Mouse (Mus musculus): Measurements from ENCODE around the gene Slc8a3. TPM values are rescaled to one million over a fixed set of nuclear protein-coding genes. Genes with fewer than 3 reads are reported as not detected.

Gene Slc8a3
- total RNA-seq, 1 experiment from 2014 or later = 0.67 TPM

DNA sequence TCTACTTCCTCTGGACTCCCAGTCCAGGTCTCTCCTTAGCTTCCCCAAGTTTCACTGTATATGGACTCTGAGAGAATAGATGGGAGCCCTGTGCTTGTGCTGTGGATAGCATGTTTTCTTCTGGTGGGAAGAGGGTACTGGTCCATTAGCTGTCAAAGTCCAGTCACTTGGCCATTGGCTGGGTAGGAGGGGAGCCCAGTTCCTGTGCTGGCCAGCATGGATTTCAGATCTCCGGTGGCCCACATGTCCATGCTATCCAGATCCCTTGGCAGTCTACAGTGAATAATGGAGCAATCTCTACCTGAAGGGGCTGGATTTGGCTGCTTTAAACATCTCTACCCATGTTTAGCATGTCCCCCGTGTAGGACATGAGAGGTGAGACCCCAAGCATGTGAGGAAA lies 148.0 kb downstream of the Slc8a3 start:
- no peak for DNase-seq

DNA sequence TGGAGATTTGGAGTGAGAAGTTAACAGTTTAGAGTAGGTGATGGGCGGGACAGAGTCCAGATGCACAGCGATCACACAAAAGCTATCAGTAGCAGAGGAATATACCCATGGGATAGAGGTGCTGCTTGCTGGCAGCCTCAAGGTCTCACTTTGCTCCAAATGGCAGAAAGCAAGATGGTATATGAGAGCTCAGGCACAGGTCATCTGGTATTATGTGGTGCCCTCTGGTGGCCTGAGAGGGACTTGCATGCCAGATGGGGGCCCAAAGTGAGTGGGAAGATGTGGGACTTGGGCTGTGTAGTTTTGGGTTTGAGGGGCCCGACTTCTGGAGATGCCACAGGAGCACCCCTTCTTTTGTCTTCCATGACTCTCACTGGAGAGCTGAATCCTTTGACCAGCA lies 150.9 kb downstream of the Slc8a3 start:
- DNase-seq = peak; percentile 85

DNA sequence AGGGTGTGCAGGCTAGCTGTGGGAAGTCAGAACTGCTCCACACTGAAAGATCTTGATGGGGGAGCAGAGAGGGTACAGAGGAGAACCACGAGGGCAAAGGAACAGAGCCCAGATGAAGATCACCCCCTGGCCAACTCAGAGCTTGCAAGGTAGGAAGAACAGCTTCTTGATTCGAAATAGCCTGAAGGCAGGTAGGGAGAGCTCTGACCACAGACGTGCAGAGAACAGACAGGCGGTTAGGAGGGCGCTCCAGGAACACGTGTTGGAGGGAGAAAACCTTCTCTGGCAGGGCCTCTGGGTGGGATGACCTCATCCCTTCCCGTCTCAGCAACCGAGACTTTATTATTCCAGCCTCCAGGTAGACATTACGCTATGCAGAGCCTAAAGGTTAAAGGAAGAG lies 157.7 kb downstream of the Slc8a3 start:
- no peak for DNase-seq

DNA sequence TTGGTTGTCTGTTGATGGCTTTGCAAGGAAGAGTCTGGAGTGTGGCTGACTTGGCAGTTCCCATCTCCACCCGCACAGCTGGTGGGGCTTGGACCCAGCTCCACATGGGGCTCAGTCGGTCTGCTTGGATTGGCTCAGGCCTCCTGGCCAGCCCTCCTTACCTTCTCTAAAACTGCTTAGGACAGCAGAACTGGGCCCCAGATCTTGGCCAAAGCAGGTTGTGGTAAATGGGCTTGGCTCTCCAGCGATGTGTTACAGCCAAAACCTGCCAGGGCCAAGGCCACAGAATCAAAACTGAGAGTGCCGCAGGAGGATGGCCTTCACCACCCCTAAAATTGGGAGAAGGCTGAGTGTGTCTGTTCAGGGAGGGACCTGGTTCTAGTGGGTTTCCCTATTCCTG lies 159.1 kb downstream of the Slc8a3 start:
- DNase-seq = peak; percentile 71

DNA sequence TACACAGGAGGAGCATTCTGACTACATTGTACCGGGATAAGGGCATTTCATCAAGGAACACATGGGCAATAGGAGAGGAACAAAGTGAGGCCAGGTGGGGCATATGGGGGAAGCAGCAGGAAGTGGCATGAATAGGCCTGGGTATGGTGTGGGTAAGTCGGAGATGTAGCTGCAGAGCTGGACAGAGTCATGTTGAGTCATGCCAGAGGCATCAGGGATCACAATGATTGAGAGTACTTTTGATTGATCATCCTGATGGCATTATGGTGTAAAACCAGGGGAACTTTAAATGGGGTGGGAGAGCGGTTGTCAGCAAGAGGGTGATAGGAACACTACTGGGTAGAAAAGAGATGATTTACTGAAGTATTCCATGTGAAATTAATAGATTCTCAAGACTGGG lies 160.0 kb downstream of the Slc8a3 start:
- DNase-seq = no peak

DNA sequence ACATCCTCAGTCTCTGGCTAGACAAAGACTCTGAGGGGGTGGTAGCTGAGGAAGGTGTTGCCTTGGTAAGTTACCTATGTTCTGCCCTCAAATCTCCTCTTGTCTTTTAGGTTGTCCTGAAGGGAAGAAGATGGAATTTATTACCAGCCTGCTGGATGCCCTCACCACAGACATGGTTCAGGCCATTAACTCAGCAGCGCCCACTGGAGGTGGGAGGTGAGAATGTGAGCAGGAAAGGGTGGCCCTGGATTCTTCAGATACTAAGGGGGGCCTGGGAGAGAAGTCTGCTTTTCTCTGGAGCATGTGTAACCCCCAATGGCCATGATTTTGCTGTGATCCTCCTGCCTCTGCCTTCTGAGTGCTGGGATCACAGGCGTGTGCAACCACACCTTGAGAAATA lies 162.9 kb downstream of the Slc8a3 start:
- peak; percentile 31 for DNase-seq

DNA sequence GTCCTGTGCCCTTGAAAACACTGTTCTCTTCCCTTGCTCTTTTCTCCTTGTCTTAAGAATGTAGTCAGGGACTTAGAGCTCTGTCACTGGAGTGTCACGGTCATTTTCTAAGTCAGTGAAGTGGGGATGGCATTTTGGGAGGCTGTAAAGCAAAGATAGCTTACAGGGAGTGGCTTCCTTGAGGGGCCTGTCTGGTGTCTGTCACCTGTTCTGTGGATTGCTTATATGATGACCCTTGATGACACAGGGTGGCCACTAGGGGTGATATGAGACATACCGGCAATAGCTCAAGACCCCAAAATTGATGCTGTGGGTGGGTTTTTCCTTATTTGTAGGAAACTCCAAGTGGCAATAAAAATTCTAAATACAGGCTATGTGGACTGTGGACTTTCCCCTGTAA lies 164.5 kb downstream of the Slc8a3 start:
- no peak for DNase-seq

DNA sequence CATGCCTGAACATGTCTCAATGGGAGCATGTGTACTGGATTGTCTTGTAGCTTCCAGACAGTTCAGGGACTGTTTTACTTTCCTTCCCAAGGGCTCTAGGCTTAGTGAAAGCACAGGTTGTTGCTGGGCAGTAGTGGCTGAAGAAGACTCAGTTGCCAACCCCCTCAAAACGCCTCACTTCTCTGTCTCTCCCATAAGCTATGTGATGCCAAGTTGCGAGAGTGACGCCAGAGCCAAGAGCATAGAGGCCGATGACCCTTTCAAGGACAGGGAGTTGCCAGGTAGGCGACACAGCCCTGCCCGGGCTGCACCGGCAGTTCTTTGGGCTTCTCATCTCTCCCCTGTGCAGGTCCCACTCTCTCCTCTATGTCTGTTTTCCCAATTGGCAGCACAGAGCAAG lies 164.9 kb downstream of the Slc8a3 start:
- DNase-seq = no peak

DNA sequence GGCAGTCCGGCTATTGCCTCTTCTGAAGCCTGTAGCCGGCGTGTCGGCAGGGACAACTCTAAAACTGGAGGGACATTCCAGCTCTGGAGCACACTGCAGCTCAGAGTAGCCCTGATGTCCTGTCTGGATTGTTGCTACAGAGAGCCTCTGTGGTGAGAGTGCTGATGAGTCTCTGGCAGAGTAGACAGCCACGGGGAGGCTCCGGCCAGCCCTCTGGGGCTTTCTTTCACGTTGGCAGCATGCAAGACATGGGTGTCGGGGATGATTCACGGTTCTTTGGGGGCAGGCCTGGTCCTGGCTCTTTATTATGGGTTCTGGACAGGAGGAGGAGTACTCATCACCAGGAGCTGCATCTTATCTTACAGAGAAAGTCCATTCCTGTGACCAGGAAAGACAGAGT lies 165.8 kb downstream of the Slc8a3 start:
- DNase-seq = peak; percentile 49

DNA sequence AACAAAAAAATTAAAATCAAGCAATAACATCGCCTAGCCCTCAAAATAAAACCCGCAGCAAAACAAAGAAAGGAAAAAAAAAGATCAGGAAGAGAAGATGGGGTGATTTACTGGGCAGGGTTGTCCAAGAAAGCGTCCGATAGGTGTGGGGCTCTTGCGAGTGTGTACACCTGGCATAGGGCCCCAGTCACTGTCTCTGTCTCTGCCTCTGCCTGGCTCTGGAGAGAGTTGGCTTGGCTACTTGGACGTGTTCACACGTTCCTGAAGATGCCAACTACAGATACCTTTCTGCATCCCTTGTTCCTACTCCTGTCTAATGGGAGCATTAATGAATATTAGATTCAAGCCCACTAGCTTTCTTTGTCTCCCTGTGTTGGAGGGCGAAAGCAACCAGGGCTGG lies 166.4 kb downstream of the Slc8a3 start:
- DNase-seq = no peak

DNA sequence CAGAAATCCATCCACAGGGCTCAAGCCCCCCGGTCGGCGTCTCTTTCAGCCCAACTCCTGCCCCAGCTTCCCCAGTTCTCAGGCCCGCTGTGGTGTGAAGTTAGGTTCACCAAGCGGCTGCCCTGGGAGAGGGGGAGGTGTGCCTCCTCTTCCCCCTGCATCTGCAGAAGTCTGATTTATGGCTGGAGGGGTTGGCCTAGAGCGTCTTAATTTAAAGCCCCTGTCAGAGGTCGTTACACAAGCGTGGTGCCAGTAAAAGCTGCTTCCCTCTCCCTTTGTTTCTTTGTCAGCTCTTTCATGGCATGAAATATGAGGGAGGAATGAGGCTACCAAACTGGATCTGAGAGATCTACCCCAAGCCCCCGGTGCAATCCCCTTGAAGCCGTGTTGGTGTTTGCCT lies 166.9 kb downstream of the Slc8a3 start:
- DNase-seq = no peak

DNA sequence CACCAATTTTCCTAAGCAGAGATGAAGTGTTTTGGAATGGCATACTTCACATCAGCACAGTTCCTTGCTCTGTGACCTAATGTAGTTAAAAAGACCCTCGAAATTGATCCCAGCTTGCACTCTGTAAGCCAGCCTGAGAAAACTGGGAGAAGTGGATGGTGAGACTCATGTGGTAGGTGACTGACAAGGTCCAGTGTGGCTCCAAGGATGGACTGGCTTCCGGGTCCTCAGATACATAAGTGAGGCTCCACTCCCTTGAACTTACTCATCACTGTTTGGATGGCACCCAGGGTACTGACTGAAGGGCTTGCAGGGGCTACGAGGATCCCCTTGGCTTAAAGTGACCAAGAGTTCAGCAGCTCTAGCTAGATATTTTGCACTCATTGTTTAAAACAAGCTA lies 169.4 kb downstream of the Slc8a3 start:
- DNase-seq = no peak

DNA sequence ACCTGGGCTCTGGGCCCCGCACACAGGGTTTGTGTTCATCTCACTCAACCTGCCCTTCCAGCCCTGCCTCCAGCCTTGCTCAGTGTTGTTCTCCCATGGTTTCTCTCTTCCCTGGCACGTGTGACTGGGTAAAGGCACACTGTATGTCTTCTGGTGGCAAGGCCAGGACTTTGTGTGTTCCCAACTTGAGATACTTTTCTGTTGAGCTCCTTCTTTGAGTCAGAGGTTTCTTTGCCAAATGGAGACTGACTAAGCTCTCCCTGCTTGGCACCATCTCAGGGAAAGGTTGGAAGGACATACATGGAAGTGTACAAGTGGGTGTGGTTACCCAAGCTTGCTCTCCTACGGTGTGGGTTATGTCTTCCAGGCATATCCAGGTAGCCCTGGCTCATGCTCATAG lies 169.8 kb downstream of the Slc8a3 start:
- DNase-seq = peak; percentile 52

DNA sequence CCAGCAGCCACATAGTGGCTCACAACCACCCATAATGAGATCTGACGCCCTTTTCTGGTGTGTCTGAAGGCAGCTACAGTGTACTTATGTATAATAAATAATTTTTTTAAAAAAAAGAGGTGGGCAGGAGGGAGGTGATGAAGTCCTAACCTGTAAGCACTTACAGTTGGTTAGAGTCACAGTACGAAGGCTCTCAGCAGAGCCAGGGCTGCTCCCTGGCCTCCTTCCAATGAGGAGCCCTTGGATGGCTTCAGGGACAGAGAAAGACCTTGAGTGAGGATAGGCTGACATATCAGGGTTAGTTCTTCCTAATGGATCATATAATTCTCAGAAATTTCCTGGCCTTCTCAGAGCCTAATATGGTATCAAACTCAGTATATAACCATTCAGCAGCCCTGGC lies 171.7 kb downstream of the Slc8a3 start:
- peak; percentile 87 for DNase-seq

DNA sequence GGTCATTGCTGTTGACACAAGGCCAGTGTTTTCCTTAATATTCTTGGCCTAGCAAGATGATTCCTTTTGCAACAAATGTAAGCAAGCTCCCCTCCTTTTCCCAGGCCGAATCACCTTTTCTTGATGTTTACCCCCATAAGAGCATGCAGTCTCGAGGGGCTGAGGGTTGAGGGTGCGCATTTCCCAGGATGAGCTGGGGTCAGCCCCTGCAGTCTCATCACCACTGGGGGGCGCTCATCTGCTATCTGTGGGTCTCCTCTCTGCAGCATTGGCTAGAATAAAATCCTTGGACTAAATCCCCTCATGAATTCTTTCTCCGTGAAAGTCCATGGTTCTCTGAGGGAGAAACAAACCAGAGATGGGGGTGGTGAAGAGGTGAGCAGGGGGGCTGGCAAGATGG lies 172.1 kb downstream of the Slc8a3 start:
- peak; percentile 76 for DNase-seq

DNA sequence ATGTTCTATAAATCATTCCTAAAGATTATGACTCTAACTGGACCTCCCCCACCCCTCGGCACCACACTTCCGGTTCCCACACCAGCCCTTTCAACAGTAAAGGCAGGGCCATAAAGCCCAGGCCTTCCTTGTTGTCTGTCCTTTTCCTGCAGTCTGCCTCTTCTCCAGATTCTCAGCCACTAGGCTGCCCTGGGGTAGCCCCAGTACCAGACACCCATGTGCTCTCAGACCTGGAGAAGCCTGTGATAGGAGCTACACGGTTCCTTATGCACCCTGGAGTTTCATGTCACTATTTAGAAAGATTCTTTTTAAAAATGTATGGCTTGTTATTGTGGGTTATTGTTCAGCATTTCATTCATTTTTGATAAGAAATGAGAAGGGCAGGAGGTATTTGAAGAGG lies 172.6 kb downstream of the Slc8a3 start:
- DNase-seq = no peak

DNA sequence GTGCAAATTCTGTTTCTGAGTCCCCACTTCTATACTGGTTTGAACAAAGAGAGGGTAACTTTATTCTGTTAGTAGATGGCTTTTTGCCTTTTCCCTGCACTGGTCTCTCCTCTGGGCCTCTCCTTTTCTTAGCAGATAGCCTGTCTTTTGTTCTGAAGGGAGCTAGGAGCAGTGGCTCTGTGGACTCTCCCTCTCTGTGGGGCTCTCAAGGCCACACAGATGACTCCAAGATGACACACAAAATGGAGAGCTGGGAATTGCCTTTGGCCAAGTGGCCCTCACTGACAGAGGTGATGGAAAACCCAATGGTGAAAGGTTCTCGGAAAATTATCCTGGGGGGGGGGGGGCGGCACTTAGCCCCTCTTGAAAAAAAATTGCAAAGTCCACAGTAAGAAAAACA lies 173.0 kb downstream of the Slc8a3 start:
- no peak for DNase-seq

DNA sequence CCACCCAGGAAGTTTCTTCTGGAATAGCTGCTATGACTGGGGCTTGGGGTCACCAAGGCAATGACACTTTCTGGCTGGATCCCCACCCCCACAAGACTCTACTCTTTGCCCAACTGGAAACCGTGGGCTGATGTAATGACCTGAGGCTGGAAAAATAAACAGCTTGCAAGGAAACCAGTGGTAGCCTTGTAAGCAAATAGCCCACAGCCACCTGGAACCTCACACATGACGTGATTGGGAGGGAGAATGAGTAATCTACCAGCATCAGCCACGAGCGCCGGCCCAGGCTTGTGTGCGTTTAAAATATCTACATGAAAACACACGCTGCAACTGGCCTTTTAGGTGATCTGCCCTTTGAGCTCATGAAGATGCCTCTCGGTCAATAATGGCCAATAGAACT lies 176.1 kb downstream of the Slc8a3 start:
- DNase-seq = no peak

DNA sequence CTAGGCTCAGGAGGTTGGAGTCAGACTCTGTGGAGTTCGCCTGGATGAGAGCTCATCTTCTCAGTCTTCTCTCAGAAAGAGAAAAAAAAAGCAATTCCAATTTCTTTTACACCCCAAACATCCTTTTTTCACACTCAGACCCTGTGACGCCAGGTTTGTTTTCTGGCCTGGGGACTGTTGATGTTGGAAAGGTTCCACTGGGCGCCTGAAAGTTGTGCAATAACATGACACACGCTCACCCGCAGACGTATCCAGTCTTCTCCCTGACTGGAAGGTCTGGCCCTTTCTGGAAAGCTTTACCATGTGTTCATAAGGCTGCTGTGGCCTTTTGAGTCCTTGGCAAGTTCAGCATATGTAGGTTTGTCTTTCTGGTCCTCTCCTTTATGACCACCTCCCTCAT lies 177.3 kb downstream of the Slc8a3 start:
- DNase-seq = peak; percentile 71

DNA sequence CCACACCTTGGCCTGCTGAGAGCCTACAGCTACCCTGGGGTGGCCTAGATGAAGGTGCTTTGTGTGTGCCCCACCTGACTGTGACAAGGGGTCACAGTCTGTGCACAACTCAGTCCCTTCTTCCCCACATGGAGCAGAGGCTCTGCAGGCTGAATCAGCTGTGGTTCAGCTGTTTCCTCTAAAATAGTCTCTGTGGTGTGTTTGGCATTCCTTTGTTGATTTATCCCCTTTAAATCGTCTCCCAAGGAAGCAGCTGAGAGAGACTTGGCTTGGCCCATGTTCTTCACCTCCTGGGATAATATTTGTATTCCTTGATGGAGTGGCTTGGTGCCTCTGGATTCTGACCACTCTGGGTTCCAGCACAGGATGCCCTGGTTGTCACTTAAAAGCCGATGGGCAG lies 180.9 kb downstream of the Slc8a3 start:
- DNase-seq = no peak

DNA sequence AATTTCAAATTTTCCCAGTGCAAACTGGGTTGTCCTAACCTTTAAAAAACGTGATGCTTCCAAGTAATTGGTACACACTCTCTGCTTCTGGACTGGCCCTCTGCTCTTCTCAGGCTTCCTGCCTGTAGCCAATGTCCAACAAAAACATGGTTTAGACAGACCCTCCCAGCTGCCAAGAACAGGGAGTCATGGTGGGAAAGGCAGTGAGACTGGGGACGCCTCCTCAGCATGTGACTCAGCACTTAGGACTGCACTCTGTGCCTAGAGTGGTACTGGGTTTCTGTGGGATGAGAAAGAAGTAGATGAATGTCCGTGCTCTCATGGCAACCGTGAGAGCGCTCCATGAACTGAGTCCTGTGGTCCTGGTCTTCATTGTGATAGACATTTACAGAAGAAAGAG lies 182.1 kb downstream of the Slc8a3 start:
- DNase-seq = no peak

DNA sequence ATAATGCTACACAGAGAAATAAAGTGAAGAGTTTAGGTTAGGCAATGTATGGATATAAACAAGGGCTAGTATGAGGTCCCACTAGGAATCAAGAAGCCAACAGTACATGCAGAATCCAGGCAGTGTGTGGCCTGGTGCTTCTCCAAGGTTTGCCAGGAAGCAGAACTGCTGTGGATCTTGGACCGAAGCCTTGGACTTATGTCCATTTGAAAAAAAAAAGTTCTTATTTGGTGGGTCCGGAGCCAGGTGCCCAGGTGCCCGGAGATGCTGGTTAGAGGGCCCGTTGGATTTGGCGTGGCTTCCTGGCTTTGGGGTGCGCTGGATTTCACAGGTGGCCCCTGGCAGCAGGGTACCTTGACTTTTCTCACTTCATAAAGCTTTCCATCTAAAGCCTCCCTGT lies 185.0 kb downstream of the Slc8a3 start:
- DNase-seq = no peak

Measured in adrenal gland, postnatal 14 days (tissue).